Mouse (Mus musculus) ES-Bruce4 (cell line): ENCODE measurements around the gene Exosc6.

ENCODE experiments used
- CTCF ChIP-seq: IDR thresholded peaks from one replicate; pipeline ENCODE4 v1.8.1; 2011; ENCODE audit warnings: low read depth, low read length
- EP300 ChIP-seq: IDR thresholded peaks from 2 replicates; pipeline ENCODE4 v1.6.1; 2011; ENCODE audit warnings: low read depth, low read length; ENCODE audit not compliant: insufficient read depth
- POLR2A ChIP-seq: IDR thresholded peaks from one replicate; pipeline ENCODE4 v1.8.1; 2011; ENCODE audit warnings: low read length; ENCODE audit not compliant: insufficient read depth

GRCm38 (mm10) chr8:111058946-111059572, 2.9 kb downstream of the Exosc6 start:
- TF ChIP-seq CTCF (no peak), POLR2A (no peak), EP300 (no peak)
